Mouse (Mus musculus) 3T3-L1 (cell line): ENCODE measurements at regions not wholly inside any gene's neighbourhood (a gene's known extent, or its start where the extent isn't known, plus 50 kb on each side); places are given as distances from the start of the nearest gene placed in this dataset.
A peak's percentile ranks its signal among the peaks of the same experiment; 100 is the strongest.
"Not testable (repeated sequence)": the region's sequence is repeated elsewhere in the genome, so short reads cannot be mapped to it uniquely, and the experiment has no call there.

Experiments
- DNase-seq: peaks from one replicate; pipeline ENCODE4 v3.0.0-alpha.2; 2015; ENCODE audit warnings: low read depth, low spot score

DNA sequence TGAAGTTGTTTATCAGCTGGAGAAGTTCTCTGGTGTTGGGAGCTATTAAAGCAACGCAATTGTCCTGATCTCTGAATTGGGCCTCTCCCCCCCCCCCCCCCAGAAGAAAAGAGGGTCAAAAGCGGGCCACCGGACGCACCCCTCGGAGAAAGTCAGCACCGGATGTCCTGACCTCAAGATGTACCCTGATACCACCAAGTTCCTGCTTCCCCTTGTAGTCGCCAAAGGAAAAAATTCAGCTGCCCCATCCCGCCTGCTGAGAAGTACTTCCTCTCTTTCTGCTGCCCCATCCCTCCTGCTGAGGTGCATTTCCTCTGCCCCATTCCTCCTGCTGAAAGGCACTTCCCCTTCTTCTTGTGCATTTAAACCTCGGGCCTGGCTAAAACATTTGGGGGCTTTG is 1191.1 kb upstream of the 1700008P02Rik start:
- DNase-seq = not testable (repeated sequence)

- DNase-seq = not testable (repeated sequence)
Observed at GRCm38 (mm10) chr3:7805121-7805520, 1184.9 kb upstream of the 1700008P02Rik start.

DNA sequence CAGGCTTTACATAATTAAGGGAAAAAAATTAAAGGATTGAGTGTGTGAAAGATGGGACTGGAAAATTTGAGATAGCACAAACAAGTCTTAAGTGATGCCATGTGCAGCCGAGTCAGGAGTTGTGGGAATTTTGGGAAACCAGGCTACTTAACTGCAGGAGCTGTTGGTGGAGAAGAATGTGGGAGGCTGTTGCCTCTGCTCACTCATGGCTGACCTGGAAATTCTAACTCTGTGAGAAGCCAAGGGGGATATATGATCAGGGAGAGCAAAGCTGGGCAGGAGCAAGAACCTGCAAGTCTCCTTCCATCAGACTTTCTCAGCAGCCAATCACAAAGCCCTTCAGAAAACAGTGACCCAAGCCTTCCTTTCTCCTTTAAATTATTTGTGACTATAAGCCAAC is 1184.0 kb upstream of the 1700008P02Rik start:
- no peak for DNase-seq

- DNase-seq = no peak
Observed at GRCm38 (mm10) chr3:7799486-7799885, 1179.2 kb upstream of the 1700008P02Rik start.

DNA sequence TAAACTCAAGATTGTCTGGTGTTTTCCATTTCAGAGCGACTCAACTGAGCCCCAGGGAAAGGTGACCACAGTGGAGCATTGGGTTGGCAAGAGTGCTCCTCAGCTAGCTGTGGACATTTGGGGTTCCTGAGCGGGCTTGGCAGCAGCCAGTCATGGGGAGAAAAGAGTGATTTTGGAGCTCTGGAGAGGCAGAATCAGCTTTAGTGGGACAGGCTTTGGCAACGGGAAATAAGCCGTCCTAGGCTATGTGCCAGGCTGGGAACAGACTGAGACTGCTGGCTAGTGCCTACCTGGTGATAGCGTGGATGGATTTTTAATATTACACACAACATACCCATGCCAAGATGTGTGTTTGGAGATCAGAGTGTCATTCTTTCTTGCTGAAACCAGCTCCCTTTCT is 1167.4 kb upstream of the 1700008P02Rik start:
- DNase-seq = no peak

GRCm38 (mm10) chr3:7785096-7785495 is 1164.9 kb upstream of the 1700008P02Rik start:
- DNase-seq = no peak

DNA sequence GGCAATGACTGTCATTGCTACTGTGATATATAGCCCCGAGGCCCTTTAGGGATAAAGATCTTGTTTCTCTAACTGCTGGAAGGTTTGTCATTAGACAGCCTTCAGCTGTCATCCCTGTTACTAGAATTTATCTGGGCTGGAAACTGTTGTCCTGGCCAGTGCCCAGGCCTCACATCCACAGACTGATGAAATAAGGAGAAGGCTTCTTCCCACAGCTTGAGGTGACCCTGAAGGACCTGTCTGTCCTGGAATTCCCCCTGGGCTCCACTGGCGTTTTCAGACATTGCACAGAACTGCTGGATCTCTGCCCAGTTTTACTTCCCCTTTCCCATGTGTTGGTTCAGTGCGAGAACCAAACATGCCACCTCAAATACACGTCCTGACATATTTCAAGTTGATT is 1135.2 kb upstream of the 1700008P02Rik start:
- DNase-seq = peak; percentile 70

- DNase-seq = no peak
Observed at GRCm38 (mm10) chr3:7713741-7714140, 1093.5 kb upstream of the 1700008P02Rik start.

- DNase-seq = no peak
Observed at GRCm38 (mm10) chr3:7713130-7713529, 1092.9 kb upstream of the 1700008P02Rik start.

DNA sequence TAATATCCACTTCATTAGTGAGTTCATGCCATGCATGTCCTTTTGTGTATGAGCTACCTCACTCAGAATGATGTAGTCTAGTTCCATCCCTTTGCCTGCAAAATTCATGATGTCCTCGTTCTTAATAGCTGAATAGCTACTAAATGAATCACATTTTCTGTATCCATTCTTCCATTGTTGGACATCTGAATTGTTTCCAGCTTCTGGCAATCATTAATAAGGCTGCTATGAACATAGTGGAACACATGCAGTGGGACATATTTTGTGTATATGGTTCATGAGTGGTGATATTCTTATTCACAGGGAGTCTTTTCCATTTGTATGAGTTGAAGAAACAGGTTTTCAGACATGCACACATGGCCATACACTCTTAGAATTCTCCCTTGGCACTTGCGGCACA is 1092.2 kb upstream of the 1700008P02Rik start:
- no peak for DNase-seq

DNA sequence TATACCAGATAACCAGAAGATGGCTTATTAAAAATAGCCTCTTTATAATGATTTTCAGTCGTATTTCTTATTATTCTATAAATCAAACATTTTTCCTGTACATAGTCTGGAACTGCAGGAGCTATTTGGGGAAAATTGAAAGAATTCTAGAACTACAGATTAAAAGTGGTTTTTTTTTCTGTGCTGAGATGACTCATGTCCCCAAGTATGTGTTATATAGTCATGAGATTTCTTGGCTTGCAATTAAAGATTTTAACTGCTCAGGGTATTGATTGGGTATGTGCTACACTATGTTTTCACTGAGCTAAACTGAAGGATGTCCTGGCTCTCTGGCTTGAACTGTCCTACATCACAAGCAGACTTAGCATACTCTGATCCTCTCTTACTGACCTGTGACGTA is 1088.4 kb upstream of the 1700008P02Rik start:
- DNase-seq = peak; percentile 17

DNA sequence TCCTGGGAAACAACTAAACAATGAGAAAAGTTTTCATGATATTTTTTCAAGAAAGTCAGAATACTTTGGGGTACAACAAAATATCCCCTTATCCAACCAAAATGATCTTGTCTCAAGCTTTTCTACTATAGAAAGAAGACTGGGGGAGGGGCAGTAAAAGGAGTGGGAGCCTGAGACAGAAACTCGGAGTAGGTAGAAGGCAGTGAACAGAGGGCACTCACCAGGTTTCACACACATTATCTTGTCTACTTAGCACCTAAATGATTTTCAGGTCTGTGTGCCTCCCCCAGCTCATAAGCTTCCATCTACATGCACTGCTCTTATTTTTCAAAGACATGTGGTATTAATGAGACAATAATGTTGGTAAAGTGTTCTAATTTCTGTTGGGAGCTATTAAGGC is 1063.3 kb upstream of the 1700008P02Rik start:
- no peak for DNase-seq

DNA sequence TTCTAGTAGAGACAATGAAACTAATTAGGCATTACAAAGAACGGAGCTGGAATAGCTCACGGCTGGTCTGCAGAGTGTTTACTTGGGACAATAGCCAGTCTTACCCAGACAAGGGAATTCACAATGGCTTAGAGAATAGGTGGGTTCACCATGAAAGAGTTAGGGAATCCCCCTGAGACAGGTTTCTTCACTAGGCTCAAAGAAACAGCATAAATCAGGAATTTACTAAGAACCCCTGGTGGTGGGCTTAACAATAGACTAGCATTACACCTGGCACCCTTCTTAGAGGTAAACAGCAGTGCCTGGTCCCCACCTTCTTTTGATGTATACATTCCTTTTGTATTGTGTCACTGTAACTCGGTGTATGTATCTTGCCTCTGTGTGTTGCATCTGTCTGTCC is 1062.6 kb upstream of the 1700008P02Rik start:
- DNase-seq = not testable (repeated sequence)

- no peak for DNase-seq
Observed at GRCm38 (mm10) chr3:7682311-7682710, 1062.1 kb upstream of the 1700008P02Rik start.

DNA sequence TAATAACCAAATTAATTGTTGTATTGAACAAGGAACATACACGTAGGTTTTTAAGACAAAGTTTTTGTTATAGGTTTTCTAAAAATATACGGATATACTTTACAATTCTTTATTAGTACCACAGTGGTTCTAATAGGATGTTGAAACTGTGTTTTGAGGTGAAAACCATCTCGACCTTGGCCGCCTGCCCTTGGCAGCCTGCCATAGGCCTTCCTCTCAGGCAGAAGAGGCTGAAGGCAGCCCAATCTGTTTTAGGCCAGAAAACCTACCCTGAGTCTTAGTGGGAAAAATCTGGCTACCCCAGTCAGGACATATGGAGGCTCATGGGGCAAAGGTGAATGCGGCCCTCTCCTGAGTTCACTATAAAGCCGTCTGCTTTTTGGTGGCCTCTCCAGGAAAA is 1049.7 kb upstream of the 1700008P02Rik start:
- DNase-seq = no peak

DNA sequence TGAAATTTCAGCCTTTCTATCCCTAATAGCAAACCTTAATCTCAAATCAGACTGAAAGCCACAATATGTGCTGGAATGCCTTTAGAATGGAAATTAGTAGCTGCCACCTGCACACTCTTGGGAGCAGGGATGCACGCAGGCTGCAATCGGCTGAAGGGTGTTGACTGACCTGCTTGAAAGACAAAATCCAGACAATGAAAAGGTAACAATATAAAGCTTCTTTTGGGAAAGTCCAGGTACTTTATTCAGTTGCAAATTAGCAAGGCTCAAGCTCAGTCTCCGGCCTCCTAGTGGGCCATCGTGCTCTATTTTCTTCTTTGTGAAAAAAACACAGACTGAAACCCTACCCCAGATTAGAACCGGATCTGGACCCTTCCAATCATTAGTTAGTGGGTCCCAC is 1047.6 kb upstream of the 1700008P02Rik start:
- not testable (repeated sequence) for DNase-seq

DNA sequence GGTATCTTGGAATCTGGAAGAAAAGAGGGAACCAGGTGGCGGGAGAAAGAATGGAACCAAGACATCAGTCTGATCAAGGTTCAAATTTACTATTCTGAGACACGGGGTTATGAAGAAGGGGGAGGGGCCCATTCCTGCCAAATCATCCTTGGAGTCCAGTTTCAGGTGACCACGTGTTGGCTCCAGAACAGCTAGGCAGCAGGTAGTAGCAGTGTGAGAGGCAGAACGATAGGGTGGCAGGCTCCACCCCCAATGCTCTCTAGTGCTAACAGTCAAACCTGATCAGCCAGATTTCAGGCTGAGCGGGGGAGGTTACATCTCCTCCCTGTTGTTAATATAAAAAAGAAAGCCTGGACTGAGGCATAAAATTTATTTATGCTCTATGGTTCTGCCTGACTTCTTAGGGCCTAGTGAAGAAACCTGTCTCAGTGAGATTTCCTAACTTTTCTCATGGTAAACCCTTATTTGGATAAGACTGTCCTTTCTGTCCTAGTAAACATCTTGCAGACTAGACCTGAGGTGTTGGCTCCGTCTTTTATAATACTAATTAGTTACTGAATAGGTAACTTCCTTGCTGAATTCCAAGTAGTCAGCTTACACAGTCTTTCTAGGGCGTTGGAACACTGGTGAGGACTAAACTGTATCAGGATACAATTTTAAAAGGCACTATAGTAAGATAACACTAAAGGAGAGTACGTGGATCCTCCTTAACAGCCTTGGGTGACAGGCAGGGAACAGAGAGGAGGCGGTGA is 1046.3 kb upstream of the 1700008P02Rik start:
- not testable (repeated sequence) for DNase-seq
